Mouse (Mus musculus) liver, adult 2 months (tissue): ENCODE measurements around the gene Atp1b2.

Experiments
- CTCF ChIP-seq: fragments of 200-500 bp; IDR thresholded peaks from 2 replicates; pipeline ENCODE4 v1.5.1; 2011; ENCODE audit warnings: low read depth, low read length, control low read depth
- POLR2A ChIP-seq: fragments of 200-500 bp; IDR thresholded peaks from 2 replicates; pipeline ENCODE4 v1.6.1; 2011; ENCODE audit warnings: low read length, control low read depth; ENCODE audit not compliant: insufficient read depth; ENCODE audit errors: extremely low read depth

DNA sequence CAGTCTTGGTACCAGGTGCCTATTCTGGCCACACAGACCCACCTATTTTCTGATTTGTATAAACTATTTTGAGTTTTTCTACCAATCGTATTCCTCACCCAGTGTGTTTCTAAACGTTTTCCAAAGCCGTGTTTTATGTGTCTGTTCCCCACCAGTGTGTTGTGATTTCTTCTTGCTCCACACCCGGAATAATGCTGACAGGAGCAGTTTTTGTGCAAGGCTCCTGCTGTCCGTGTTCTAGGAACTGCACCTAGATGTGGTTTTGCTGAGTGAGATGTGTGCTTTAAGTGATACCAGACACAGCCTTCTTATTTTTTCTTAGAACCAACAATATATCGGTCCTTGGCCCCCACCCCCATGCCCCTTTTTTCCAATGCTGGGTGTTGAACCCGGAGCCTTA is 21.7 kb downstream of the Atp1b2 start:
- TF ChIP-seq POLR2A, result no peak
- no peak for TF ChIP-seq CTCF
